Mouse (Mus musculus): ENCODE measurements around the gene Chst2. TPM values are rescaled to one million over a fixed set of nuclear protein-coding genes. Genes with fewer than 3 reads are reported as not detected.

Gene Chst2
- polyA plus RNA-seq (2017; shearing (Covaris generic)): 1 to 10 TPM; 6.1 to 7.5 TPM

GRCm38 (mm10) chr9:95406571-95407561 is at the start of gene Chst2:
Chst2 (minus strand) TSS chr9:95406722.
- peak; percentile 82 for ATAC-seq

- no peak for ATAC-seq
Measured at GRCm38 (mm10) chr9:95451931-95452330, 45.4 kb upstream of the Chst2 start.

- no peak for ATAC-seq
Measured at GRCm38 (mm10) chr9:95450586-95450985, 44.1 kb upstream of the Chst2 start.

- ATAC-seq: no peak
Measured at GRCm38 (mm10) chr9:95442321-95442731, 35.8 kb upstream of the Chst2 start.

GRCm38 (mm10) chr9:95437883-95438282 is 31.4 kb upstream of the Chst2 start:
- ATAC-seq: no peak

GRCm38 (mm10) chr9:95436294-95436613 is 29.7 kb upstream of the Chst2 start:
- no peak for ATAC-seq

- ATAC-seq: no peak
Measured at GRCm38 (mm10) chr9:95435506-95436293, 29.2 kb upstream of the Chst2 start.

GRCm38 (mm10) chr9:95428277-95428676 is 21.8 kb upstream of the Chst2 start:
- no peak for ATAC-seq

GRCm38 (mm10) chr9:95413911-95414310 is 7.4 kb upstream of the Chst2 start:
- no peak for ATAC-seq

- ATAC-seq: no peak
Measured at GRCm38 (mm10) chr9:95412047-95412446, 5.5 kb upstream of the Chst2 start.

- no peak for ATAC-seq
Measured at GRCm38 (mm10) chr9:95407586-95408220, 1.2 kb upstream of the Chst2 start.

GRCm38 (mm10) chr9:95405946-95406570 is 464 bp downstream of the Chst2 start:
- ATAC-seq: peak; percentile 5

- ATAC-seq: peak; percentile 62
Measured at GRCm38 (mm10) chr9:95405511-95405945, 994 bp downstream of the Chst2 start.

- no peak for ATAC-seq
Measured at GRCm38 (mm10) chr9:95404811-95405465, 1.6 kb downstream of the Chst2 start.

- ATAC-seq: no peak
Measured at GRCm38 (mm10) chr9:95401686-95402085, 4.8 kb downstream of the Chst2 start.

GRCm38 (mm10) chr9:95392011-95392410 is 14.5 kb downstream of the Chst2 start:
- ATAC-seq: no peak

GRCm38 (mm10) chr9:95389956-95390355 is 16.6 kb downstream of the Chst2 start:
- ATAC-seq: no peak

GRCm38 (mm10) chr9:95387881-95388380 is 18.6 kb downstream of the Chst2 start:
- ATAC-seq: no peak

GRCm38 (mm10) chr9:95375966-95376365 is 30.6 kb downstream of the Chst2 start:
- no peak for ATAC-seq

GRCm38 (mm10) chr9:95375336-95375735 is 31.2 kb downstream of the Chst2 start:
- no peak for ATAC-seq

GRCm38 (mm10) chr9:95373741-95374140 is 32.8 kb downstream of the Chst2 start:
- no peak for ATAC-seq

GRCm38 (mm10) chr9:95365882-95366281 is 40.6 kb downstream of the Chst2 start:
- no peak for ATAC-seq
